Mouse (Mus musculus) stomach, postnatal 0 days (tissue): ENCODE data around the gene Ndst4.

Experiments used
- CTCF ChIP-seq: IDR thresholded peaks from 2 replicates; pipeline ENCODE4 v1.5.1; 2016; ENCODE audit warnings: antibody characterized with exemption, low read depth, mild to moderate bottlenecking, moderate library complexity
- EP300 ChIP-seq: optimal IDR thresholded peaks from 2 replicates; pipeline ENCODE3; 2016; ENCODE audit warnings: antibody characterized with exemption

- TF ChIP-seq CTCF (no peak), EP300 (no peak)
These were observed 279.8 kb downstream of the Ndst4 start for GRCm38 (mm10) chr3:125683460-125684230.
